8 mouse cellular contexts compared by ENCODE assay signal in genomic region chr10:58341685-58342084, GRCm38 (mm10). TPM values are rescaled to one million over a fixed set of nuclear protein-coding genes. Genes with fewer than 3 reads are reported as not detected.
DNase-seq lines count a peak whose midpoint lies in the region; ATAC-seq lines count a peak whose summit lies in the region.

No protein-coding gene starts in this region.

- H3K36me3 ChIP-seq in hindbrain, embryonic 13.5 days = peaks cover 5% of the 10 kb centered on the region; the same call in 1 of the 2 replicates
- H3K36me3 ChIP-seq in hindbrain, embryonic 12.5 days = no peaks in the 10 kb centered on the region
- H3K36me3 ChIP-seq in embryonic facial prominence, embryonic 14.5 days (ENCODE audit: control insufficient read depth, insufficient read depth, low read length) = no peaks in the 10 kb centered on the region
- H3K36me3 ChIP-seq in liver, embryonic 15.5 days (replicated peaks) = no peaks in the 10 kb centered on the region
- 0 out of 2 replicates have a peak, but pooled peaks cover 12% of the 10 kb centered on the region for H3K36me3 ChIP-seq in forebrain, embryonic 13.5 days (ENCODE audit: poor library complexity, severe bottlenecking)

- H3K4me1 ChIP-seq in hindbrain, embryonic 13.5 days (replicated peaks) = peaks cover 8% of the 10 kb centered on the region; the same call in 1 of the 2 replicates
- no peaks in the 10 kb centered on the region for H3K4me1 ChIP-seq in hindbrain, embryonic 12.5 days
- H3K4me1 ChIP-seq in embryonic facial prominence, embryonic 14.5 days (ENCODE audit: control insufficient read depth, insufficient read depth, low read length) = peaks cover 3% of the 10 kb centered on the region; the same call in 1 of the 2 replicates
- peaks cover 23% of the 10 kb centered on the region for H3K4me1 ChIP-seq in liver, embryonic 15.5 days (replicated peaks)
- H3K4me1 ChIP-seq in forebrain, embryonic 13.5 days = peaks cover 6% of the 10 kb centered on the region

- H3K9ac ChIP-seq in hindbrain, embryonic 13.5 days = no peak overlapping the region
- no peak overlapping the region for H3K9ac ChIP-seq in hindbrain, embryonic 12.5 days
- H3K9ac ChIP-seq in embryonic facial prominence, embryonic 14.5 days (ENCODE audit: low read depth, low read length) = no peak overlapping the region
- no peak overlapping the region for H3K9ac ChIP-seq in liver, embryonic 15.5 days
- no peak overlapping the region for H3K9ac ChIP-seq in forebrain, embryonic 13.5 days

- no peak for ATAC-seq in hindbrain, embryonic 13.5 days (ENCODE audit: low FRiP score)
- no peak for ATAC-seq in hindbrain, embryonic 12.5 days (ENCODE audit: low FRiP score)
- ATAC-seq in embryonic facial prominence, embryonic 14.5 days (ENCODE audit: low read depth) = peak; percentile 44; the same call in 1 of the 2 replicates
- peak; percentile 31; the same call in 1 of the 2 replicates for ATAC-seq in liver, embryonic 15.5 days (ENCODE audit: insufficient read depth)
- ATAC-seq in forebrain, embryonic 13.5 days = no peak

- DNase-seq in embryonic facial prominence, embryonic 14.5 days (ENCODE audit: low spot score) = peak; percentile 74
- DNase-seq in heart, postnatal 4 days = peak; percentile 57
- DNase-seq in cerebellum, adult 9-10 months = no peak
- DNase-seq in urinary bladder, postnatal 25 days (ENCODE audit: low spot score) = no peak

- no peak overlapping the region for H3K4me3 ChIP-seq in hindbrain, embryonic 13.5 days
- H3K4me3 ChIP-seq in hindbrain, embryonic 12.5 days = no peak overlapping the region
- no peak overlapping the region for H3K4me3 ChIP-seq in embryonic facial prominence, embryonic 14.5 days (ENCODE audit: low read depth, low read length)
- no peak overlapping the region for H3K4me3 ChIP-seq in liver, embryonic 15.5 days (replicated peaks)
- no peak overlapping the region for H3K4me3 ChIP-seq in forebrain, embryonic 13.5 days

- 72% methylated on average over 2 of the region's 2 CpGs for WGBS in hindbrain, embryonic 13.5 days
- WGBS in hindbrain, embryonic 12.5 days = 72% methylated on average over 2 of the region's 2 CpGs
- WGBS in embryonic facial prominence, embryonic 14.5 days = 36% methylated on average over 2 of the region's 2 CpGs
- WGBS in liver, embryonic 15.5 days (ENCODE audit: insufficient replicate concordance) = 38% methylated on average over 2 of the region's 2 CpGs
- WGBS in forebrain, embryonic 13.5 days = 89% methylated on average over 2 of the region's 2 CpGs

- peaks cover 6% of the 10 kb centered on the region; the same call in 1 of the 2 replicates for H3K9me3 ChIP-seq in hindbrain, embryonic 13.5 days
- H3K9me3 ChIP-seq in hindbrain, embryonic 12.5 days (replicated peaks) = 0 out of 2 replicates have a peak, but pooled peaks cover 2% of the 10 kb centered on the region
- H3K9me3 ChIP-seq in embryonic facial prominence, embryonic 14.5 days (ENCODE audit: control insufficient read depth, low read length) = no peaks in the 10 kb centered on the region
- H3K9me3 ChIP-seq in liver, embryonic 15.5 days (replicated peaks) = no peaks in the 10 kb centered on the region
- no peaks in the 10 kb centered on the region; the same call in none of the 2 replicates for H3K9me3 ChIP-seq in forebrain, embryonic 13.5 days (replicated peaks)

- no peaks in the 10 kb centered on the region for H3K27me3 ChIP-seq in hindbrain, embryonic 13.5 days
- H3K27me3 ChIP-seq in hindbrain, embryonic 12.5 days = no peaks in the 10 kb centered on the region
- H3K27me3 ChIP-seq in embryonic facial prominence, embryonic 14.5 days (replicated peaks; ENCODE audit: control insufficient read depth, insufficient read depth, low read length) = no peaks in the 10 kb centered on the region
- no peaks in the 10 kb centered on the region for H3K27me3 ChIP-seq in liver, embryonic 15.5 days
- no peaks in the 10 kb centered on the region for H3K27me3 ChIP-seq in forebrain, embryonic 13.5 days

- H3K4me2 ChIP-seq in hindbrain, embryonic 13.5 days = no peak overlapping the region
- no peak overlapping the region for H3K4me2 ChIP-seq in hindbrain, embryonic 12.5 days (replicated peaks)
- H3K4me2 ChIP-seq in embryonic facial prominence, embryonic 14.5 days (ENCODE audit: low read depth, low read length) = no peak overlapping the region
- no peak overlapping the region for H3K4me2 ChIP-seq in liver, embryonic 15.5 days
- H3K4me2 ChIP-seq in forebrain, embryonic 13.5 days = no peak overlapping the region

- H3K27ac ChIP-seq in hindbrain, embryonic 13.5 days = 0 out of 2 replicates have a peak overlapping the region, but pooled peaks have one; percentile 23
- H3K27ac ChIP-seq in hindbrain, embryonic 12.5 days = no peak overlapping the region; the same call in 1 of the 2 replicates
- H3K27ac ChIP-seq in embryonic facial prominence, embryonic 14.5 days (replicated peaks; ENCODE audit: low read depth, low read length) = peak overlapping the region; percentile 76
- 0 out of 2 replicates have a peak overlapping the region, but pooled peaks have one; percentile 20 for H3K27ac ChIP-seq in liver, embryonic 15.5 days (replicated peaks)
- no peak overlapping the region for H3K27ac ChIP-seq in forebrain, embryonic 13.5 days

RNA-seq across cellular contexts. Expression of gene Lims1, which starts 18.4 kb away (rescaled TPM):
- polyA plus RNA-seq in hindbrain, embryonic 13.5 days (2015; fragmentation: Nextera tagmentation; extraction: Ambion mirVana) = 66.0 and 69.2 TPM in 2 replicates
- polyA plus RNA-seq in hindbrain, embryonic 12.5 days (2016; fragmentation: Nextera tagmentation; extraction: Ambion mirVana) = 88.9 and 101 TPM in 2 replicates
- 121 and 135 TPM in 2 replicates for polyA plus RNA-seq in embryonic facial prominence, embryonic 14.5 days (2014; fragmentation: Nextera tagmentation; extraction: Ambion mirVana)
- 100 to 1,000 TPM; 223 to 250 TPM for total RNA-seq in heart, postnatal 4 days (2021)
- 83.1 and 85.4 TPM in 2 replicates for polyA plus RNA-seq in liver, embryonic 15.5 days (2015; fragmentation: Nextera tagmentation; extraction: Ambion mirVana)
- 82.4 and 83.0 TPM in 2 replicates for polyA plus RNA-seq in forebrain, embryonic 13.5 days (2015; fragmentation: Nextera tagmentation; extraction: Ambion mirVana)

Comparison
In these comparisons a context has a peak if more than half of its experiments do, and no peak if none do; other contexts are left out.
1. H3K27ac ChIP-seq: peak in hindbrain, embryonic 13.5 days (single experiment), embryonic facial prominence, embryonic 14.5 days (single experiment) and liver, embryonic 15.5 days (single experiment); none in hindbrain, embryonic 12.5 days (single experiment) and forebrain, embryonic 13.5 days (single experiment).
2. ATAC-seq: peak in embryonic facial prominence, embryonic 14.5 days (single experiment) and liver, embryonic 15.5 days (single experiment); none in hindbrain, embryonic 13.5 days (single experiment), hindbrain, embryonic 12.5 days (single experiment) and forebrain, embryonic 13.5 days (single experiment).
3. DNase-seq: peak in embryonic facial prominence, embryonic 14.5 days (single experiment) and heart, postnatal 4 days (single experiment); none in cerebellum, adult 9-10 months (single experiment) and urinary bladder, postnatal 25 days (single experiment).